Mouse (Mus musculus) neural tube, embryonic 14.5 days (tissue): ENCODE data around the gene Ttyh3. TPM values are rescaled to one million over a fixed set of nuclear protein-coding genes. Genes with fewer than 3 reads are reported as not detected.

ENCODE experiments used
- ATAC-seq: fragments of 200-750 bp; cut with Nextera tagmentation; 2 replicates; pipeline ENCODE4 v1.8.0; 2017; ENCODE audit warnings: low read depth, mild to moderate bottlenecking, moderate TSS enrichment, moderate library complexity
- H3K27ac ChIP-seq: fragments of 300-500 bp; sonication (generic); 2 replicates; pipeline ENCODE4 v1.5.1; 2014; ENCODE audit warnings: low read depth, mild to moderate bottlenecking, control low read depth, low read length, moderate library complexity, mixed read lengths
- H3K27me3 ChIP-seq: fragments of 300-500 bp; sonication (generic); 2 replicates; pipeline ENCODE4 v1.6.1; 2014; ENCODE audit warnings: low read length; ENCODE audit not compliant: control insufficient read depth, insufficient read depth
- H3K36me3 ChIP-seq: fragments of 300-500 bp; sonication (generic); 2 replicates; pipeline ENCODE4 v1.6.1; 2014; ENCODE audit warnings: low read length, mixed read lengths; ENCODE audit not compliant: control insufficient read depth, insufficient read depth
- H3K4me1 ChIP-seq: fragments of 300-500 bp; sonication (generic); 2 replicates; pipeline ENCODE4 v1.6.1; 2014; ENCODE audit warnings: low read length; ENCODE audit not compliant: control insufficient read depth, insufficient read depth
- H3K4me2 ChIP-seq: fragments of 300-500 bp; sonication (generic); 2 replicates; pipeline ENCODE4 v1.6.1; 2014; ENCODE audit warnings: mild to moderate bottlenecking, low read depth, low read length, control low read depth
- H3K4me3 ChIP-seq: fragments of 300-500 bp; sonication (generic); 2 replicates; pipeline ENCODE4 v1.5.1; 2014; ENCODE audit warnings: low read depth, low read length, control low read depth, mixed read lengths
- H3K9ac ChIP-seq: fragments of 300-500 bp; sonication (generic); replicated peaks from 2 replicates; pipeline ENCODE4 v1.6.1; 2014; ENCODE audit warnings: low read depth, mild to moderate bottlenecking, control low read depth, low read length, mixed read lengths
- H3K9me3 ChIP-seq: fragments of 300-500 bp; sonication (generic); 2 replicates; pipeline ENCODE4 v1.6.1; 2016; ENCODE audit warnings: low read length; ENCODE audit not compliant: control insufficient read depth
- WGBS: fragments of 180-500 bp; shearing (Covaris S2); extraction: QIAGEN DNeasy Blood & Tissue Kit; methylation state at CpG from one replicate; pipeline ENCODE4 v1.1.7; 2014; 5-methylcytosine and 5-hydroxymethylcytosine counted together
- polyA plus RNA-seq: library from polyadenylated mRNA; unstranded; fragments of >200 nt; fragmentation: Nextera tagmentation; extraction: Ambion mirVana; gene quantifications from 2 replicates; pipeline ENCODE4 v1.2.1, GENCODE M21; 2014

Gene Ttyh3
- polyA plus RNA-seq, 1 experiment from 2014 or later, result 89.4 TPM

DNA sequence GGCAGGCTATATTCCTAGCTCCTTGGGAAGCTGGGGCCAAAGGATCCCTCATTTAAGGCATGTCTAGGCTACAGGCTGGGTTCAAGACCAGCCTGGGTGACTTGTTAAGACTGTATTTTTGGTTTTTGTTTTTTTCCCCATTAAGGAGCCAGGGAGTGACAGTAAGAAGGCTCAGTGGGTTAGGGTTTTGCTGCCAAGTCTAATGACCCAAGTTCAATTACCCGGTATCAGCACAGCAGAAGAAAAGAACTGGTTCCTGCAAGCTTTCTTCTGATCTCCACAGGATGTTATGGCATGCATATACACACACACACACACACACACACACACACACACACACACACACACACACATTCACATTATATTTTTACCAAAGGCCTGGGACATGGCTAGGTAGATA lies 11.6 kb upstream of the Ttyh3 start:
- Histone ChIP-seq H3K4me1 (peaks cover 11% of the 10 kb centered on the region; the same call in 1 of the 2 replicates), H3K9ac (no peak overlapping the region), H3K4me2 (no peak overlapping the region), H3K27me3 (no peaks in the 10 kb centered on the region), H3K4me3 (no peak overlapping the region), H3K36me3 (no peaks in the 10 kb centered on the region), H3K9me3 (no peaks in the 10 kb centered on the region), H3K27ac (peak overlapping the region; percentile 48; the same call in 1 of the 2 replicates)
- ATAC-seq, result no peak
- WGBS, result 61% methylated on average over 1 of the region's 1 CpGs

DNA sequence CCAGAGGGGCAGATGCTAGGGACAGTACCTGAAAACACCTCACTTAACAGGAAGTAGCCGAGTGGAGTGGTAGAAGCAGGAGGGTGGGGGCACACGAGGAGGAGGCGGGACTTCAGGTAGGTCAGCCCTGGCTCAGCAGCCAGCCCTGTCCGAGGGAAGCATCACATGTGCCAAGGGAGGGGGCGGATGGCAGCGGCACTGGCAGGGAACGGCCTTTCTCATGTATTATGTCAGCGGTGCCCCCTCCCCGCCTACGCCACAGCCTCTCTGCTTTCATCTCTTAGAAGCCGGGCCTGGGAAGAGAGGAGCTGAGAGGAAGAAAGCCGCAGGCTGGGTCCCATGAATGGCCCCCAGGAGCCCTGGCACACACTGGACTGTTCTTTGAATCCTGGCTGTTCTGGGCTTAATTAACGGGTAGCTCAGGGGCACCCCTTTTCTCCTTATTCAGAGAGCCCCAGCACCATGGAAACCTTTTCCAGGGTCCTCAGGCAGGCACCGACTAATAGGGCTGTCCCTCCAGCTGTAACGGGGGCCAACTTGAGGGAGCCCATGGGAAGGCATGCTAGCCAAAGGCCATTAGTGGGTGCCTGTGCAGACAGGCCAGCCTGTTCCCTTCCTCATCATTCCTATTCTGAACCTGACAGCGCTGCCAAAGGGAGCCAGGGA lies 10.9 kb upstream of the Ttyh3 start:
- H3K9me3 ChIP-seq, result no peaks in the 10 kb centered on the region
- 19% methylated on average over 16 of the region's 16 CpGs for WGBS
- no peak overlapping the region for H3K9ac ChIP-seq
- no peak overlapping the region for H3K4me3 ChIP-seq
- peak; percentile 88 for ATAC-seq
- H3K4me1 ChIP-seq, result peaks cover 11% of the 10 kb centered on the region; the same call in 1 of the 2 replicates
- no peaks in the 10 kb centered on the region for H3K36me3 ChIP-seq
- peak overlapping the region; percentile 10; the same call in 1 of the 2 replicates for H3K27ac ChIP-seq
- H3K4me2 ChIP-seq, result peak overlapping the region; percentile 3; the same call in 1 of the 2 replicates
- H3K27me3 ChIP-seq, result no peaks in the 10 kb centered on the region

DNA sequence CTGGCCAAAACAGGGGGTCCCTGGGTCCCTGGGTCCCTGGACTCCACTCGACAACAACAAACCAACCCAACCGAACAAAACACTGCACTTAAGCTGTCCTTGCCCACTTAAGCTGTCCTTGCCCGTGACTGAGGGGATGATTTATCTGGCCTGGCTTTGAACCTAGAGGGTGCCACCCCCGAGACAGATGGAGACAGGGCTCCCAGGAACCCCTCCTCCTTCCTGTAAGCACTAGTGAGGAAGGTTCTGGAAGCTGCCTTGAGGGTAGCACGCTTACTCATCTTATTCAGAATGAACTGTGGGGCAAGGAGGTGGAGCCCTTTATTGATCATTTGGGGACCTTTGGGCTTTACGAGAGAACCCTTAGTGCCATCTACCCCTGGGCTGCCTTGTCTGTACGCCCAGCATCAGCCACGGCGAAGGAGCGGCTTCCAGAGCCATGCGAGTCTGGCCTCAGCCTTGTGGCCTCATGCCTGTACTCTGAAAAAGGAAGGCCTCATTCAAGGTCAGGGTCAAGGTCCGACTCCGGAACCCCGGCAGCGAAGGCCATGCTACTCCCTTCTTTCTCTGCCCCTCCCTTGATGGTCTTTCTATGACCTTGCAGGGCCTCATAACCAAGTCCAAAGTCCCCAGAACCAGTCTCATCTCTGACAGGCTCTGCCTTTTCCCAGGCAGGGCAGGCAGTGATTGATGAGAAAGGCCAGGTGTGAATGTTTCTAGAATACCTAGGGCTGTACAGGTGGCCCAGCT lies 5.4 kb upstream of the Ttyh3 start:
- Histone ChIP-seq H3K36me3 (no peaks in the 10 kb centered on the region), H3K9me3 (no peaks in the 10 kb centered on the region), H3K4me3 (no peak overlapping the region), H3K4me1 (peaks cover 6% of the 10 kb centered on the region), H3K27me3 (no peaks in the 10 kb centered on the region), H3K4me2 (no peak overlapping the region), H3K9ac (no peak overlapping the region), H3K27ac (no peak overlapping the region)
- 68% methylated on average over 15 of the region's 15 CpGs for WGBS
- no peak for ATAC-seq

DNA sequence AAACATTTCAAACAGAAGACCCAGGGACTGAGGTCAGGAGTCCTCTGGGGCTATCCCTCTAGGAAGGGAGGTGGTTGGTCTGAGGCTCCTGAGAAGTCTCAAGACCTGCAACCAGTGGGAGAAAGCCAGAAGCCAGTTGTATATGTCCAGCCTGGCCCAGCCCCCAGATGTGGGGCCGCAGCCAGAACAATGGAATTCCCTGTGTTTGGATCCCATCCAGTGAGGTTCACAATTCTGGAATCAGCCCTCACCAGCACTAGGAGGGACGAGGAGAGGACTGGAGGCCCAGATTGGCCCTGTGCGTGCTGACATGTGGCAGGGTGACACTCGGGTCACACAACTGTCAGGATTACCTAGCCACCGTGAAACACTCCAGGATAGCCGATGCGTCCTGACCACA lies 3.8 kb upstream of the Ttyh3 start:
- H3K4me3 ChIP-seq, result no peak overlapping the region
- 76% methylated on average over 7 of the region's 7 CpGs for WGBS
- no peak overlapping the region for H3K27ac ChIP-seq
- H3K9ac ChIP-seq, result no peak overlapping the region
- H3K27me3 ChIP-seq, result no peaks in the 10 kb centered on the region
- H3K4me2 ChIP-seq, result no peak overlapping the region
- H3K9me3 ChIP-seq, result no peaks in the 10 kb centered on the region
- no peaks in the 10 kb centered on the region for H3K36me3 ChIP-seq
- H3K4me1 ChIP-seq, result peaks cover 7% of the 10 kb centered on the region
- no peak for ATAC-seq

DNA sequence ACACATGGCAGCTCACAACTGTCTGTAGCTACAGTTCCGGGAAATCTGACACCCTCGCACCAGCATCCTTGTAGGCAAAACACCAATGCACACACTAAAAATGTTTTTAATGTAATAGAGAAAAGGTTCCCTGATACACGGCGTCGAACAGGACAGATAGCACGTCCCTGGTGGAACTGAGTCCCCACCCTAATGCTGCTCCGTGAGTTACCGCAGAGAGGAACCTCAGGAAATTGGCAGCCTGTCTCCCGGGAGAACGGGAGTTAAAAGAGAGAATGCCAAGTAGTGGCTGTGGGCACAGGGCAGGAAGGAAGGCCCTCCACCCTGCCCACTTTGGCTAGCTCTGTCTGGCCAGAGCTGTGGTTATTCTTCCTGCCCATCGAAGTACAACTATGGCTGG lies 2.4 kb upstream of the Ttyh3 start:
- no peaks in the 10 kb centered on the region for H3K27me3 ChIP-seq
- no peak overlapping the region for H3K4me3 ChIP-seq
- no peak for ATAC-seq
- H3K9ac ChIP-seq, result no peak overlapping the region
- H3K36me3 ChIP-seq, result no peaks in the 10 kb centered on the region
- H3K4me2 ChIP-seq, result no peak overlapping the region
- no peaks in the 10 kb centered on the region for H3K9me3 ChIP-seq
- 79% methylated on average over 11 of the region's 11 CpGs for WGBS
- no peak overlapping the region for H3K27ac ChIP-seq
- H3K4me1 ChIP-seq, result peaks cover 19% of the 10 kb centered on the region

- Histone ChIP-seq H3K27me3 (no peaks in the 10 kb centered on the region), H3K4me3 (no peak overlapping the region), H3K9me3 (no peaks in the 10 kb centered on the region), H3K4me2 (peak overlapping the region; percentile 72), H3K4me1 (peaks cover 32% of the 10 kb centered on the region), H3K27ac (peak overlapping the region; percentile 92), H3K36me3 (no peaks in the 10 kb centered on the region), H3K9ac (peak overlapping the region; percentile 100)
- no peak for ATAC-seq
- WGBS, result 75% methylated on average over 7 of the region's 7 CpGs
These were observed 1.1 kb upstream of the Ttyh3 start for GRCm38 (mm10) chr5:140649881-140650414.

DNA sequence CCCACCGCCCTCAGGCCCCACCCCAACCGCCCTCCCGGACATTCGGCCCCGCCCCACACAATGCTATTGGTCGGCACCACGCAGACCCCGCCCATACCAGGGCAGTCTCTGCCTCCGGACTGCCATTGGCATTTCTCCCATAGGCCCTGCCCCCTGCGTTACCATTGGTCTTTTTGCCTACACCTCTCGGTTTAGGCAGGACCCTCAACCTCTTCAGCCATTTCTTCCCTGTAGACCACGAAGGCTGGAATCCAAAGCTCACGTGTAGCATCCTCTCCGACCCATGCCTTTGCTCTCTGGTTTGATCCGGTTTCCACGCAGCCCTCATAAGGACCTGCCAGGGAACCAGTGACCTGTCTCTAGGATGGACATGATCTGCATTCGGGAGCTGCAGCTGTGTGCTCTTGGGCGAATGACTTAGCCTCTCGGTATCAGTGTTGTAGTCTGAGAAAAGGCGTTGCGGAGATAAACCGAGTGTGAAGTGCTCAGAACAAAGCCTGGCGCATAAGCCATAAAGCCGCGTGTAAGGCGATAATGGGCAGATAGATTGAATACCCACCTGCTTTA lies 353 bp upstream of the Ttyh3 start:
- H3K4me2 ChIP-seq, result peak overlapping the region; percentile 72
- no peaks in the 10 kb centered on the region for H3K36me3 ChIP-seq
- peak overlapping the region; percentile 94 for H3K27ac ChIP-seq
- H3K9me3 ChIP-seq, result no peaks in the 10 kb centered on the region
- ATAC-seq, result peak; percentile 92
- peak overlapping the region; percentile 96 for H3K4me3 ChIP-seq
- 4% methylated on average over 21 of the region's 26 CpGs for WGBS
- H3K4me1 ChIP-seq, result peaks cover 37% of the 10 kb centered on the region
- peak overlapping the region; percentile 100 for H3K9ac ChIP-seq
- no peaks in the 10 kb centered on the region for H3K27me3 ChIP-seq

GRCm38 (mm10) chr5:140647821-140648518 lies 861 bp downstream of the Ttyh3 start:
- no peaks in the 10 kb centered on the region for H3K9me3 ChIP-seq
- peaks cover 39% of the 10 kb centered on the region for H3K4me1 ChIP-seq
- H3K27me3 ChIP-seq, result no peaks in the 10 kb centered on the region
- 2% methylated on average over 13 of the region's 13 CpGs for WGBS
- peak overlapping the region; percentile 96 for H3K4me3 ChIP-seq
- peak overlapping the region; percentile 100 for H3K9ac ChIP-seq
- peak overlapping the region; percentile 94 for H3K27ac ChIP-seq
- peak overlapping the region; percentile 88 for H3K4me2 ChIP-seq
- peak; percentile 30 for ATAC-seq
- H3K36me3 ChIP-seq, result no peaks in the 10 kb centered on the region
